Mouse (Mus musculus): ENCODE results near the gene Rhbdl3. TPM values are rescaled to one million over a fixed set of nuclear protein-coding genes. Genes with fewer than 3 reads are reported as not detected.

Rhbdl3 gene
- 2.7 and 2.9 TPM in 2 replicates for polyA plus RNA-seq (2012; rRNA removed)

DNA sequence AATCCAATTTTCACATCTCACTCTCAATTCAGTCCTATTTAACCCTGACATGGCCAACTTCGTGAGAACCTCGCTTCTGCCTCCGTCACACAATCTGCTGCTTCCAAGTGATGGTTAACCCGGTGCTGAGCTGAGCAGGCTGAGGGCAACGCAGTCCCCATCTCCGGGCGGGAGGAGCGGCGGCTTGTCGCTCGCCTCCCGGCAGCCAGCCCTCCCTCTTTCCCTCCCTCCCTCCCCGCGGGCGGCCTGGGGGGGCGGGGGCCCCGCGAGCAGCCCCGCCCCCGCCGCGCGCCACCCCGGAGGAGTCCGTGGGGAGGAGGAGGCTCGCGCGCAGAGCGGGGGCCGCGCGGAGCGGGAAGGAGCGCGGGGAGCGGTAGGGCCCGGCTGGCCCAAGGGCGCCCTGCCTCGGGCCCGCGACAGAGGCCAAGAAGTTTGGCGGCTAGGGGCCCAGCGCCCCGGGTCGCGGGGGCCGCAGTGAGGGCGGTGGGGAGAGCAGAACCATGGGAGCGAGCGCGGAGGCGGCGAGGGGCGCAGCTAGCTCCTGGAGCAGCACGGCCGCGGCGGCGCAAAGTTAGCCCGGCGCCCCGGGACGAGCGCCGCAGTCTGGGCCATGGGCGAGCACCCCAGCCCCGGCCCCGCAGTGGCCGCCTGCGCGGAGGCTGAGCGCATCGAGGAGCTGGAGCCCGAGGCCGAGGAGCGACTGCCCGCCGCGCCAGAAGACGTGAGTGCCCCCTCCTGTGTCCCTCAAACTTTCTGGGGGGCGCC, at the start of gene Rhbdl3:
Gene Rhbdl3 (plus strand): TSS at position 362 of the 765 bp plus-strand sequence.
- Histone ChIP-seq H3K4me3 (replicated peaks; ENCODE audit: extremely low read depth, low read depth, low read length) (peak within 1 kb of the TSS; percentile 75), H3K4me1 (ENCODE audit: control insufficient read depth, insufficient read depth, low read length) (peaks cover 5% of the 10 kb centered on the region; the same call in 1 of the 2 replicates)
- peak; percentile 50 for DNase-seq
- TF ChIP-seq CTCF (IDR thresholded peaks at IDR 0.05; ENCODE audit: insufficient read depth, low read length) (no peak), POLR2A (IDR thresholded peaks at IDR 0.05; ENCODE audit: borderline replicate concordance, extremely low read depth, low read depth, low read length) (peak; percentile 25; the same call in 1 of the 2 replicates)
- under 1% methylated on average over 61 of the region's 81 CpGs for WGBS

DNA sequence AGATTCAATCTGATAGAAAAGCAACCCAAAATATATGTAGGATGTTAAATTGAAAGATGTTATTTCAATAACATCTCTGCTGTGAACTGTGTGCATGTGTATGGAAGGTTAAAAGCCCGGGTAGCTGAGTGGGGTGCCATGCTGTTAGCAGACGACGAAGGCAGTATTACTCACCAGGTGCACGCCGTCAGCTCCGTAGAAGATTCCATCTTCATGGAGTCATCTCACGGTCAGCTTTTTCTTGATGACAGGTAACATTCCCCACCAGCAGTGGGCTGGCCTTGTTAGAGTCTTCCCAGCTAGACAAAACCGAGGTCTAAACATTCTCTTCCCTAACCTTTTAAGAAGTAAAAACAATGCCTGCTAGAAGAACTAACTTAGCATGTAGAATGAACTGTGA, 36.6 kb upstream of the Rhbdl3 start:
- DNase-seq = no peak
- 93% methylated on average over 8 of the region's 8 CpGs for WGBS

GRCm38 (mm10) chr11:80271096-80271495, 29.6 kb upstream of the Rhbdl3 start:
- WGBS = 81% methylated on average over 5 of the region's 5 CpGs
- Histone ChIP-seq H3K4me3 (replicated peaks; ENCODE audit: extremely low read depth, low read depth, low read length) (no peak overlapping the region), H3K4me1 (ENCODE audit: control insufficient read depth, insufficient read depth, low read length) (no peaks in the 10 kb centered on the region)
- no peak for TF ChIP-seq CTCF (IDR thresholded peaks at IDR 0.05; ENCODE audit: insufficient read depth, low read length)
- TF ChIP-seq POLR2A (IDR thresholded peaks at IDR 0.05; ENCODE audit: borderline replicate concordance, extremely low read depth, low read depth, low read length) = no peak
- no peak for DNase-seq

More for the DNA sequence above, 36.6 kb upstream of the Rhbdl3 start:
- Histone ChIP-seq H3K4me1 (ENCODE audit: control insufficient read depth, insufficient read depth, low read length) (no peaks in the 10 kb centered on the region), H3K4me3 (replicated peaks; ENCODE audit: extremely low read depth, low read depth, low read length) (no peak overlapping the region)
- TF ChIP-seq POLR2A (IDR thresholded peaks at IDR 0.05; ENCODE audit: borderline replicate concordance, extremely low read depth, low read depth, low read length) = no peak
- TF ChIP-seq CTCF (IDR thresholded peaks at IDR 0.05; ENCODE audit: insufficient read depth, low read length) = no peak

- WGBS = 31% methylated on average over 3 of the region's 3 CpGs
- no peak for DNase-seq
- no peak for TF ChIP-seq POLR2A (IDR thresholded peaks at IDR 0.05; ENCODE audit: borderline replicate concordance, extremely low read depth, low read depth, low read length)
- no peak for TF ChIP-seq CTCF (IDR thresholded peaks at IDR 0.05; ENCODE audit: insufficient read depth, low read length)
- Histone ChIP-seq H3K4me3 (replicated peaks; ENCODE audit: extremely low read depth, low read depth, low read length) (no peak overlapping the region), H3K4me1 (ENCODE audit: control insufficient read depth, insufficient read depth, low read length) (no peaks in the 10 kb centered on the region)
Observed at GRCm38 (mm10) chr11:80275011-80275410, 25.7 kb upstream of the Rhbdl3 start.

DNA sequence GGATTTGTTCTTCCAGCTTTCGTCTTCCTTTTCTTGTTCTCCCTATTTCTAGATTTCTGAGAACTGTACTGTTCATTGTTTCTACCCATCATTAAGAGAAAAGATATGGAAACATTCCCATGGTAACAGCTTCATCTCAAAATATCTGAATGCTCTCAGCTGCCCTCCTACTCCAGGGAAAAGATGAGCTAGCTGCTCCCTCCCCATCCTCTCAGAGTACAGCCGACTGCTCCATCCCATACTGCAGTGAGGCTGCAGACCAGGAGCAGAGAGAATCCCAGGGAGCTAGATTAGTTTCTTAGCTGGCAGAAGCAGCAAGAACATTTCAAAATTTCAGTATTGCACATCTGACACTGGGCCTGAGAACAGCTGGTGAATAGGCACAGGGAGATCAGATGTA, 22.7 kb upstream of the Rhbdl3 start:
- 58% methylated on average over 2 of the region's 2 CpGs for WGBS
- no peak for DNase-seq
- H3K4me3 ChIP-seq (replicated peaks; ENCODE audit: extremely low read depth, low read depth, low read length) = no peak overlapping the region
- H3K4me1 ChIP-seq (ENCODE audit: control insufficient read depth, insufficient read depth, low read length) = no peaks in the 10 kb centered on the region
- TF ChIP-seq CTCF (IDR thresholded peaks at IDR 0.05; ENCODE audit: insufficient read depth, low read length) (no peak), POLR2A (IDR thresholded peaks at IDR 0.05; ENCODE audit: borderline replicate concordance, extremely low read depth, low read depth, low read length) (no peak)

DNA sequence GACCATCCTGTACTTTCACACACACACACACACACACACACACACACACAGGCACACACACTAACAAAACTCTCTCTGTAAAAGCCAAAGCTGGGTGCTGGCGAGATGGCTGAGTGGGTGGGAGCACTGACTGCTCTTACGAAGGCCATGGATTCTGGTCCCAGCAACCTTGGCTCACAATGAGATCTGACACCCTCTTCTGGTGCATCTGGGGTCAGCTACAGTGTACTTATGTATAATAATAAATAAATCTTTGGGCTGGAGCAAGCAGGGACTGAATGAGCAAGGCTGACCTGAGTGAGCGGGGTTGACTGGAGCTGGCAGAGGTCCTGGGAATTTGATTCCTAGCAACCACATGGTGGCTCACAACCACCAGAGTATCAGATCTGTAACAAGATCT, 16.9 kb upstream of the Rhbdl3 start:
- 67% methylated on average over 3 of the region's 3 CpGs for WGBS
- H3K4me3 ChIP-seq (replicated peaks; ENCODE audit: extremely low read depth, low read depth, low read length) = no peak overlapping the region
- DNase-seq = no peak

GRCm38 (mm10) chr11:80284641-80285040, 16.1 kb upstream of the Rhbdl3 start:
- TF ChIP-seq POLR2A (IDR thresholded peaks at IDR 0.05; ENCODE audit: borderline replicate concordance, extremely low read depth, low read depth, low read length) = no peak
- no peak for TF ChIP-seq CTCF (IDR thresholded peaks at IDR 0.05; ENCODE audit: insufficient read depth, low read length)
- DNase-seq = no peak
- Histone ChIP-seq H3K4me1 (ENCODE audit: control insufficient read depth, insufficient read depth, low read length) (peaks cover 1% of the 10 kb centered on the region; the same call in 1 of the 2 replicates), H3K4me3 (replicated peaks; ENCODE audit: extremely low read depth, low read depth, low read length) (no peak overlapping the region)
- WGBS = 34% methylated on average over 6 of the region's 6 CpGs

More for the DNA sequence above, 16.9 kb upstream of the Rhbdl3 start:
- TF ChIP-seq POLR2A (IDR thresholded peaks at IDR 0.05; ENCODE audit: borderline replicate concordance, extremely low read depth, low read depth, low read length) (no peak), CTCF (IDR thresholded peaks at IDR 0.05; ENCODE audit: insufficient read depth, low read length) (no peak)
- H3K4me1 ChIP-seq (ENCODE audit: control insufficient read depth, insufficient read depth, low read length) = no peaks in the 10 kb centered on the region

DNA sequence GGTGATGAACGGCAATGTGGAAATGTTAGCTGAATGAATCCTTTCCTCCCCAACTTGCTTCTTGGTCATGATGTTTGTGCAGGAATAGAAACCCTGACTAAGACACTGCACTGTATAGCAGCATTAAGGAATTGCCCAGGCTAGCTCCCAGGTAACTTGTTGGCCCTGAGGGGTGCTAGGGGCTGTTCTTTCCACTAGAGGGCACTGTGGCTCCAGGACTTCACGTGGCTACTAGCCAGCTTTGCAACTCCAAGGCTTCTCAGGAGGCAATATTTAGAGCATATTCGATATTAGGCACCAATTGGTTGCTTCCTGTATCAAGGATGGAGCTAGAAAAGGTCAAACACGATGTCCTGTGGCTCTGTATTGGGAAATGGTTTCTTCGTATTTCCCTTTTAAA, 13.6 kb upstream of the Rhbdl3 start:
- peak; percentile 66 for DNase-seq

DNA sequence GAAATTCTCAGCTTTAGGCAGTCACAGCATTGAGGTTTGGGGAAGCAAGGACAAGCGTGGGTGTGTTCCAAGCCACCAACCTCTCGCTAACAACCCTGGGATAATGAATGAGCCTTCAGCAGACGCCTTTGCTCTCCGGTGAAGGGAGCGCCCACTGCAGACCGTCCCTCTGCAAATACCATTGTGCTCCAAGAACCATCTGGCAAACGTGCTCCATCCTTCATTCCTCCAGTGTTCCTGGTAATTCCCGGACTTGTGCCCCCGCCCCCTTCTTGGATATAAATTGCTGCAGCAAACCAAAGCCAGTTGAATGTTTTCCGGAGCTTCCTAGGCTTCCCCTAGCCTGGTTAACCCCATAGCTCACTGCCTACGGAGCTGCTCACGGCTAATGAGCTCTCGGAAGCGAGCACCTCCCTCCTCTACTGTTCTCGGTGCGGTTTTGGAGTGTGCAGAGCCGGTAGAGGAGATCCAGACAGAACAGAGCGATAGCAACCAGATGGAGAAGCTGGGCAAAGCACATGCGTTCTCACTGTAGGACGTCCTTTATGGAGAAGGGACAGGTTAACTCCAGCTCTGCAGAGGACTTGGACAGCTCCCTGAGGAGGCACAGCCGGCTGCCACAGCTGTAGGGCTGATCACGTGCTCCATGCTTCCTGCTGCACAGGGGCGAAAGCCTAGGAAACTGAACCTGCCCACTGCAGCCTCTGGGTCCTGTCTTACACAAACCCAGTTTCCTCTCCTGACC, 10.8 kb upstream of the Rhbdl3 start:
- DNase-seq = peak; percentile 17
- no peak for TF ChIP-seq CTCF (IDR thresholded peaks at IDR 0.05; ENCODE audit: insufficient read depth, low read length)
- no peak for TF ChIP-seq POLR2A (IDR thresholded peaks at IDR 0.05; ENCODE audit: borderline replicate concordance, extremely low read depth, low read depth, low read length)
- Histone ChIP-seq H3K4me1 (ENCODE audit: control insufficient read depth, insufficient read depth, low read length) (peaks cover 3% of the 10 kb centered on the region; the same call in 1 of the 2 replicates), H3K4me3 (replicated peaks; ENCODE audit: extremely low read depth, low read depth, low read length) (no peak overlapping the region)
- 2% methylated on average over 23 of the region's 23 CpGs for WGBS

More for the DNA sequence above, 13.6 kb upstream of the Rhbdl3 start:
- 9% methylated on average over 5 of the region's 5 CpGs for WGBS
- TF ChIP-seq POLR2A (IDR thresholded peaks at IDR 0.05; ENCODE audit: borderline replicate concordance, extremely low read depth, low read depth, low read length) (no peak), CTCF (IDR thresholded peaks at IDR 0.05; ENCODE audit: insufficient read depth, low read length) (peak; percentile 93)
- H3K4me3 ChIP-seq (replicated peaks; ENCODE audit: extremely low read depth, low read depth, low read length) = no peak overlapping the region
- peaks cover 3% of the 10 kb centered on the region; the same call in 1 of the 2 replicates for H3K4me1 ChIP-seq (ENCODE audit: control insufficient read depth, insufficient read depth, low read length)

Data from lung, adult 2 months (tissue).